Mouse (Mus musculus): ENCODE measurements around the gene Dpm2. TPM values are rescaled to one million over a fixed set of nuclear protein-coding genes. Genes with fewer than 3 reads are reported as not detected.

The Dpm2 gene
- polyA plus RNA-seq, 1 experiment, result 35.1 TPM

DNA sequence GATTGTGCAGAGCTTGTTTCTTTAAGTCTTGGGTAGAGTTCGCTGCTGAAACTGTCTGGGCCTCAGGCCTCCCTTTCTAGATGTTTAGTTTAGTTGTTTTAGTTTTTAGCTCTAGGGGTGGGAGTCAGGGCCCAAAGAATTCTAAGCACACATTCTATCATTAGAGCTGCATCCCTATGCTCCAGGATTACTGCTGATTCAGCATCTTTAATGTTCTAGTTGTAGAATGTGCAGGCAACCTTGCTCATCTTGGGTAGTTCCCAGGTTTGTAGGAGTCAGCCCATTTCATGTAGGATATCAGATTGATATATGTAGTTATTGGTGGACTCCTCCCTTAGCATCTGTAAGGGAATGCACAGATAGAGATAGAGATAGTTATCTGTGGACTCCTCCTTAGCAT is 46.5 kb downstream of the Dpm2 start:
- Histone ChIP-seq H3K9ac (ENCODE audit: low read depth, poor library complexity, severe bottlenecking) (no peak overlapping the region), H3K36me3 (ENCODE audit: control insufficient read depth, insufficient read depth, low read length, poor library complexity, severe bottlenecking) (peaks cover 11% of the 10 kb centered on the region; the same call in 1 of the 2 replicates)
- no peak for TF ChIP-seq CTCF (IDR thresholded peaks at IDR 0.05; ENCODE audit: low read depth, low read length)
- no peak for TF ChIP-seq EP300 (IDR thresholded peaks at IDR 0.05; ENCODE audit: insufficient read depth, low read depth, low read length)

DNA sequence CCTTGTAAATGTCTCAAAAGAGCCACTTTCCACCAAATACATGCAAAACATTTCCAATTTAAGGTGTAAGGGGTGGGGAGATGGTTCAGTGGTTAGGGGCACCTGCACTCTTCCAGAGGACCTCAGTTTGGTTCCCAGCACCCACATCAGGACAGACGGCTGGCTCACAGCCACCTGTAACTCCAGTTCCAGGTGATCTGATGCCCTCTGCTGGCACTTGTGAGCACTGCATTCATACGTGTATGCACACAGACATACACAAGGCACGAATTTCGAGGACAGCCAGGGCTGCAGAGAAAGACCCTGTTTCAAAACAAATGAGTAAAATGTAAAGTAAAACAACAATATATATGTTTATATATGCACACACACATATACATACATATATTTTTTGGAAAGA is 46.9 kb downstream of the Dpm2 start:
- Histone ChIP-seq H3K9me3 (replicated peaks; ENCODE audit: control insufficient read depth, insufficient read depth, low read length, poor library complexity, severe bottlenecking) (no peaks in the 10 kb centered on the region), H3K4me3 (ENCODE audit: low read depth, low read length) (no peak overlapping the region), H3K4me1 (ENCODE audit: control insufficient read depth, insufficient read depth, low read length) (peaks cover 3% of the 10 kb centered on the region), H3K27ac (ENCODE audit: insufficient read depth, low read length) (no peak overlapping the region), H3K36me3 (ENCODE audit: control insufficient read depth, insufficient read depth, low read length, poor library complexity, severe bottlenecking) (peaks cover 11% of the 10 kb centered on the region; the same call in 1 of the 2 replicates), H3K9ac (ENCODE audit: low read depth, poor library complexity, severe bottlenecking) (no peak overlapping the region), H3K27me3 (ENCODE audit: control insufficient read depth, insufficient read depth, low read length, poor library complexity, severe bottlenecking) (no peaks in the 10 kb centered on the region)
- TF ChIP-seq CTCF (IDR thresholded peaks at IDR 0.05; ENCODE audit: low read depth, low read length), result peak; percentile 77
- TF ChIP-seq POLR2A (IDR thresholded peaks at IDR 0.05; ENCODE audit: insufficient read depth, low read length), result no peak
- 0 out of 2 replicates have a peak, but pooled peaks have one; percentile 18 for TF ChIP-seq EP300 (IDR thresholded peaks at IDR 0.05; ENCODE audit: insufficient read depth, low read depth, low read length)

More for the DNA sequence above, 46.5 kb downstream of the Dpm2 start:
- no peak overlapping the region for H3K4me3 ChIP-seq (ENCODE audit: low read depth, low read length)
- H3K9me3 ChIP-seq (replicated peaks; ENCODE audit: control insufficient read depth, insufficient read depth, low read length, poor library complexity, severe bottlenecking), result no peaks in the 10 kb centered on the region
- H3K27ac ChIP-seq (ENCODE audit: insufficient read depth, low read length), result no peak overlapping the region
- peaks cover 3% of the 10 kb centered on the region for H3K4me1 ChIP-seq (ENCODE audit: control insufficient read depth, insufficient read depth, low read length)
- no peaks in the 10 kb centered on the region for H3K27me3 ChIP-seq (ENCODE audit: control insufficient read depth, insufficient read depth, low read length, poor library complexity, severe bottlenecking)

DNA sequence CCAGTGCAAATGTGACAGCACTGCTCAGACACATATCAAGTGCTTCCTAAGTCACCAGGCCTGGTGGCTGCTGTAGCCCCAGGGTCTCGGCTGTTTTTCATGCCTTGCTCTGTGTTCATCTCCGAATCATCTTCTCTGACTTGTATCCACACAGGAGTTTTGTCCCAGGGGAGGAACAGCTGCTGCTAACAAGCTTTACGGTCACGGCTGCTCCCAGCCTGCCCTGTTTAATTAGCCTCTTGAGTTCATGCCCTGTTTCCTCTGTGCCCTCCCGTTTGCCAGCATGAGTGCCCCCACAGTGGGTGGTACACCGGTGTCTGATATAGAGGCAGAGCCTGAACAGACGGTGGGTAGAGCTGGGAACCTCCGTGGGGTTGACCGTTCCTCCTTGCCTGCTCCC is 47.4 kb downstream of the Dpm2 start:
- H3K27ac ChIP-seq (ENCODE audit: insufficient read depth, low read length), result no peak overlapping the region
- H3K4me1 ChIP-seq (ENCODE audit: control insufficient read depth, insufficient read depth, low read length), result peaks cover 3% of the 10 kb centered on the region
- H3K4me3 ChIP-seq (ENCODE audit: low read depth, low read length), result no peak overlapping the region
- TF ChIP-seq POLR2A (IDR thresholded peaks at IDR 0.05; ENCODE audit: insufficient read depth, low read length) (no peak), CTCF (IDR thresholded peaks at IDR 0.05; ENCODE audit: low read depth, low read length) (no peak), EP300 (IDR thresholded peaks at IDR 0.05; ENCODE audit: insufficient read depth, low read depth, low read length) (no peak)
- H3K27me3 ChIP-seq (ENCODE audit: control insufficient read depth, insufficient read depth, low read length, poor library complexity, severe bottlenecking), result no peaks in the 10 kb centered on the region
- H3K9ac ChIP-seq (ENCODE audit: low read depth, poor library complexity, severe bottlenecking), result no peak overlapping the region
- H3K36me3 ChIP-seq (ENCODE audit: control insufficient read depth, insufficient read depth, low read length, poor library complexity, severe bottlenecking), result peaks cover 10% of the 10 kb centered on the region; the same call in 1 of the 2 replicates
- H3K9me3 ChIP-seq (replicated peaks; ENCODE audit: control insufficient read depth, insufficient read depth, low read length, poor library complexity, severe bottlenecking), result no peaks in the 10 kb centered on the region

DNA sequence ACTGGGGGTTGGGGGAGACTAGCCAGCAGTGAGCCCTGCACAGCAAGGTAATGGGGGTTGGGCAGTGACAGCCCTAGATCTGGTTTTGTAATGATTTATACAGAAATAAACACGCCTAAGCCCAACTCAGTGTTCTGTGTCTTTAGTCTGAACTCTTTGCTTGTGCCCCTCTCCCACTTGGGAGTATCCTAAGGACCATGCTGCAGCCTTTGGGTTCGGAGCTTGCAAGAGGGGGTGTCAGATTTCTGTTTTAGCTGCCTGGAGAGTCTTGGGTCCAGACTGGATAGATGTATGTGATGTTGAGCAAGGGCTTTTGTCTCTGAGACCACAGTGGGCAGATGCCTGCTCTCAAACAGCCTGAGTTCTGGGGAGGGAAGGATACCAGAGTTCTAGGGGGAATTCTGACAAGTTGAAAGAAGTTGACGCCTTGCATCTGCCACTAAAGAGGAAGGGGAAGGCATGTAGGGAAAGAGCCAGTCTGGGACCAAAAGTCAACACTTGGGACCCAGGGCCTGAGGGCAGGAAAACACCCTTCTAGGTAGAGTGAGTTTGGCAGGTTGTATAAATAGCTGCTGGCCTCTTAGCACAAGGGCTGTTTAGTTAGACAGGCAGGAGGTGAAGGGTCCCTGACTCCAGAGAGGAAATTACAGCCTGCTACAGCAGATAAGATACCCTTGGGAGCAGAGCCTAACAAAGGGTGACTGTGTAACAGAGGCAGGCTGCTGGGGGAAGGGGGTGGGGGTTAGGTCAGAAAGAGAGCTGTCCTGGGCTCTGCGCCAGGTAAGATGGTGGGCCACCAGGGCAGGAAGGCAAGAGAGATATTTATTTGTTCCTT is 50.2 kb downstream of the Dpm2 start:
- Histone ChIP-seq H3K4me3 (ENCODE audit: low read depth, low read length) (no peak overlapping the region), H3K27me3 (ENCODE audit: control insufficient read depth, insufficient read depth, low read length, poor library complexity, severe bottlenecking) (no peaks in the 10 kb centered on the region), H3K9me3 (replicated peaks; ENCODE audit: control insufficient read depth, insufficient read depth, low read length, poor library complexity, severe bottlenecking) (no peaks in the 10 kb centered on the region), H3K4me1 (ENCODE audit: control insufficient read depth, insufficient read depth, low read length) (peaks cover 6% of the 10 kb centered on the region), H3K9ac (ENCODE audit: low read depth, poor library complexity, severe bottlenecking) (no peak overlapping the region), H3K27ac (ENCODE audit: insufficient read depth, low read length) (no peak overlapping the region), H3K36me3 (ENCODE audit: control insufficient read depth, insufficient read depth, low read length, poor library complexity, severe bottlenecking) (0 out of 2 replicates have a peak, but pooled peaks cover 2% of the 10 kb centered on the region)
- TF ChIP-seq EP300 (IDR thresholded peaks at IDR 0.05; ENCODE audit: insufficient read depth, low read depth, low read length) (no peak), CTCF (IDR thresholded peaks at IDR 0.05; ENCODE audit: low read depth, low read length) (no peak), POLR2A (IDR thresholded peaks at IDR 0.05; ENCODE audit: insufficient read depth, low read length) (no peak)

DNA sequence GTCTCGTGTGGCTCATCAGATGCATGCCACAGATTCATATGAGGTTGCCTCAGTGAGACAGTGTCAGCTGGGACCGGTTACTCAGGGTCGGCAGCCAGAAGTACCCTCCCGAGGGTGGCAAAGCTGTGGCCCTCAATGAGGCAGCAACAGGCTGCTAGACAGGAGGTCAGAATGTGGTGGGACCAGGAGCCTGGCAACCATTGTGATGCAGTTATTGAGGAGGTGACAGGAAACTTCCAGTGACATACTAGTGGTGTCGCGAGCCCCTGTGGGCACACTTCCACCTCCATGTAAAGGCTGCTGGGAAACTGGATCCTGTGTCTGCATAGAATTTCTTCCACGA is 50.8 kb downstream of the Dpm2 start, which contains the start of gene Ak1:
Gene Ak1, plus strand, starts transcription at position 242 of the 343 bp plus-strand sequence.
- Histone ChIP-seq H3K27ac (ENCODE audit: insufficient read depth, low read length) (no peak within 1 kb of the TSS), H3K4me3 (ENCODE audit: low read depth, low read length) (no peak within 1 kb of the TSS), H3K4me1 (ENCODE audit: control insufficient read depth, insufficient read depth, low read length) (peaks cover 9% of the 10 kb centered on the region), H3K27me3 (ENCODE audit: control insufficient read depth, insufficient read depth, low read length, poor library complexity, severe bottlenecking) (no peaks in the 10 kb centered on the region), H3K36me3 (ENCODE audit: control insufficient read depth, insufficient read depth, low read length, poor library complexity, severe bottlenecking) (0 out of 2 replicates have a peak, but pooled peaks cover 2% of the 10 kb centered on the region), H3K9me3 (replicated peaks; ENCODE audit: control insufficient read depth, insufficient read depth, low read length, poor library complexity, severe bottlenecking) (no peaks in the 10 kb centered on the region), H3K9ac (ENCODE audit: low read depth, poor library complexity, severe bottlenecking) (no peak within 1 kb of the TSS)
- TF ChIP-seq EP300 (IDR thresholded peaks at IDR 0.05; ENCODE audit: insufficient read depth, low read depth, low read length) (no peak), POLR2A (IDR thresholded peaks at IDR 0.05; ENCODE audit: insufficient read depth, low read length) (no peak), CTCF (IDR thresholded peaks at IDR 0.05; ENCODE audit: low read depth, low read length) (no peak)

Other genes starting within 250 kb of the Dpm2 start
- gene Ciz1, start 218.5 kb upstream of the Dpm2 start, polyA plus RNA-seq (2011; ENCODE audit: insufficient read depth, insufficient read length, low read depth, missing spikeins), result 34.3 and 38.7 TPM in 2 replicates
- 11.6 and 17.0 TPM in 2 replicates for gene Dnm1, start 217.5 kb upstream of the Dpm2 start, polyA plus RNA-seq (2011; ENCODE audit: insufficient read depth, insufficient read length, low read depth, missing spikeins)
- 25.7 and 30.5 TPM in 2 replicates for gene 1110008P14Rik, start 188.9 kb upstream of the Dpm2 start, polyA plus RNA-seq (2011; ENCODE audit: insufficient read depth, insufficient read length, low read depth, missing spikeins)
- not detected in 2 replicates for gene Lcn2, start 182.6 kb upstream of the Dpm2 start, polyA plus RNA-seq (2011; ENCODE audit: insufficient read depth, insufficient read length, low read depth, missing spikeins)
- gene Ptges2, start 175.0 kb upstream of the Dpm2 start, polyA plus RNA-seq (2011; ENCODE audit: insufficient read depth, insufficient read length, low read depth, missing spikeins), result 18.1 and 22.2 TPM in 2 replicates
- 3.0 and 3.6 TPM in 2 replicates for gene Naif1, start 120.4 kb upstream of the Dpm2 start, polyA plus RNA-seq (2011; ENCODE audit: insufficient read depth, insufficient read length, low read depth, missing spikeins)
- 12.8 and 16.5 TPM in 2 replicates for gene Slc25a25, start 119.4 kb upstream of the Dpm2 start, polyA plus RNA-seq (2011; ENCODE audit: insufficient read depth, insufficient read length, low read depth, missing spikeins)
- gene Fam102a, start 35.5 kb upstream of the Dpm2 start, polyA plus RNA-seq (2011; ENCODE audit: insufficient read depth, insufficient read length, low read depth, missing spikeins), result 12.2 and 16.5 TPM in 2 replicates
- 1.8 and 4.1 TPM in 2 replicates for gene Pip5kl1, start 3.9 kb downstream of the Dpm2 start, polyA plus RNA-seq (2011; ENCODE audit: insufficient read depth, insufficient read length, low read depth, missing spikeins)
- gene 9430097D07Rik, start 4.8 kb downstream of the Dpm2 start, polyA plus RNA-seq (2011; ENCODE audit: insufficient read depth, insufficient read length, low read depth, missing spikeins), result 0.44 TPM in 1 of 2 replicates, not detected in the other
- gene St6galnac4, start 16.2 kb downstream of the Dpm2 start, polyA plus RNA-seq (2011; ENCODE audit: insufficient read depth, insufficient read length, low read depth, missing spikeins), result 9.4 and 9.7 TPM in 2 replicates
- gene St6galnac6, start 28.9 kb downstream of the Dpm2 start, polyA plus RNA-seq (2011; ENCODE audit: insufficient read depth, insufficient read length, low read depth, missing spikeins), result 22.5 and 24.2 TPM in 2 replicates
- 71.8 and 74.7 TPM in 2 replicates for gene Ak1, start 50.9 kb downstream of the Dpm2 start, polyA plus RNA-seq (2011; ENCODE audit: insufficient read depth, insufficient read length, low read depth, missing spikeins)
- gene Eng, start 75.7 kb downstream of the Dpm2 start, polyA plus RNA-seq (2011; ENCODE audit: insufficient read depth, insufficient read length, low read depth, missing spikeins), result 20.0 and 20.8 TPM in 2 replicates
- gene Fpgs, start 133.3 kb downstream of the Dpm2 start, polyA plus RNA-seq (2011; ENCODE audit: insufficient read depth, insufficient read length, low read depth, missing spikeins), result 45.7 and 52.7 TPM in 2 replicates
- gene Cdk9, start 142.2 kb downstream of the Dpm2 start, polyA plus RNA-seq (2011; ENCODE audit: insufficient read depth, insufficient read length, low read depth, missing spikeins), result 109 and 115 TPM in 2 replicates
- gene Sh2d3c, start 150.2 kb downstream of the Dpm2 start, polyA plus RNA-seq (2011; ENCODE audit: insufficient read depth, insufficient read length, low read depth, missing spikeins), result 9.0 and 11.4 TPM in 2 replicates
- gene 6330409D20Rik, start 170.2 kb downstream of the Dpm2 start, polyA plus RNA-seq (2011; ENCODE audit: insufficient read depth, insufficient read length, low read depth, missing spikeins), result not detected in 2 replicates
- gene Tor2a, start 186.4 kb downstream of the Dpm2 start, polyA plus RNA-seq (2011; ENCODE audit: insufficient read depth, insufficient read length, low read depth, missing spikeins), result 77.0 and 83.7 TPM in 2 replicates
- 2.2 TPM in 2 replicates for gene Ttc16, start 204.8 kb downstream of the Dpm2 start, polyA plus RNA-seq (2011; ENCODE audit: insufficient read depth, insufficient read length, low read depth, missing spikeins)
- 9.9 and 11.6 TPM in 2 replicates for gene Ptrh1, start 204.9 kb downstream of the Dpm2 start, polyA plus RNA-seq (2011; ENCODE audit: insufficient read depth, insufficient read length, low read depth, missing spikeins)
- gene Cfap157, start 213.6 kb downstream of the Dpm2 start, polyA plus RNA-seq (2011; ENCODE audit: insufficient read depth, insufficient read length, low read depth, missing spikeins), result not detected in 2 replicates

Data from ES-Bruce4 (cell line).